Mouse (Mus musculus) bone marrow macrophage, adult 2 months (primary cell): Measurements from ENCODE around the gene Synpr. TPM values are rescaled to one million over a fixed set of nuclear protein-coding genes. Genes with fewer than 3 reads are reported as not detected.

Source experiments
- H3K27ac ChIP-seq: 2 replicates; pipeline ENCODE4 v1.5.1; 2012; ENCODE audit warnings: low read depth, low read length; ENCODE audit not compliant: insufficient read depth
- H3K4me1 ChIP-seq: 2 replicates; pipeline ENCODE4 v1.6.1; 2012; ENCODE audit warnings: low read length; ENCODE audit not compliant: control insufficient read depth, insufficient read depth
- H3K4me3 ChIP-seq: 2 replicates; pipeline ENCODE4 v1.5.1; 2012; ENCODE audit warnings: mild to moderate bottlenecking, low read length, moderate library complexity; ENCODE audit not compliant: insufficient read depth
- CTCF ChIP-seq: IDR thresholded peaks from 2 replicates; pipeline ENCODE4 v1.5.1; 2012; ENCODE audit warnings: low read depth, mild to moderate bottlenecking, low read length, moderate library complexity
- POLR2A ChIP-seq: IDR thresholded peaks from 2 replicates; pipeline ENCODE4 v1.6.1; 2012; ENCODE audit warnings: mild to moderate bottlenecking, low read depth, low read length, borderline replicate concordance
- polyA plus RNA-seq: library from polyadenylated mRNA; stranded (reverse); fragments of >200 nt; gene quantifications from 2 replicates; pipeline ENCODE4 v1.2.4, GENCODE M21; 2012; ENCODE audit not compliant: missing spikeins, insufficient read depth, insufficient read length

The Synpr gene
- polyA plus RNA-seq, 1 experiment, result not detected

DNA sequence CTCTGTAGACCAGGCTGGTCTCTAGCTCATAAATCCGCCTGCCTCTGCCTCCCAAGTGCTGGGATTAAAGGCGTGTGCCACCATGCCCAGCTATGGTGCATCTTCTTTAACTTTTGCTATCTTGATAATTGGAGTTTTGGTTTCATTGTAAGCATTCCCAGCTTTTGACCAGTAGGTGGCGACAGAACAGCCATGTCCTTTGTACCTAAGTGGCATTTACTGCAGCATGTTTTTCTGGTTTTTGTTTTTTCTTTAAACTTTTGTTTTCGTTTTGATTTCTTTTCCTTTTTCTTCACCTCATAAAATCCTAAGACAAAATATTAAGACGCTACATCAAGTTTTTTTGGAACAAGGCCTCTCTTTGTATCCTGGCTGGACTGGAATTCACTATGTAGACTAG, 69.6 kb downstream of the Synpr start:
- TF ChIP-seq POLR2A (no peak), CTCF (0 out of 2 replicates have a peak, but pooled peaks have one; percentile 17)
- H3K27ac ChIP-seq, result no peak overlapping the region
- H3K4me3 ChIP-seq, result no peak overlapping the region
- H3K4me1 ChIP-seq, result peaks cover 21% of the 10 kb centered on the region

DNA sequence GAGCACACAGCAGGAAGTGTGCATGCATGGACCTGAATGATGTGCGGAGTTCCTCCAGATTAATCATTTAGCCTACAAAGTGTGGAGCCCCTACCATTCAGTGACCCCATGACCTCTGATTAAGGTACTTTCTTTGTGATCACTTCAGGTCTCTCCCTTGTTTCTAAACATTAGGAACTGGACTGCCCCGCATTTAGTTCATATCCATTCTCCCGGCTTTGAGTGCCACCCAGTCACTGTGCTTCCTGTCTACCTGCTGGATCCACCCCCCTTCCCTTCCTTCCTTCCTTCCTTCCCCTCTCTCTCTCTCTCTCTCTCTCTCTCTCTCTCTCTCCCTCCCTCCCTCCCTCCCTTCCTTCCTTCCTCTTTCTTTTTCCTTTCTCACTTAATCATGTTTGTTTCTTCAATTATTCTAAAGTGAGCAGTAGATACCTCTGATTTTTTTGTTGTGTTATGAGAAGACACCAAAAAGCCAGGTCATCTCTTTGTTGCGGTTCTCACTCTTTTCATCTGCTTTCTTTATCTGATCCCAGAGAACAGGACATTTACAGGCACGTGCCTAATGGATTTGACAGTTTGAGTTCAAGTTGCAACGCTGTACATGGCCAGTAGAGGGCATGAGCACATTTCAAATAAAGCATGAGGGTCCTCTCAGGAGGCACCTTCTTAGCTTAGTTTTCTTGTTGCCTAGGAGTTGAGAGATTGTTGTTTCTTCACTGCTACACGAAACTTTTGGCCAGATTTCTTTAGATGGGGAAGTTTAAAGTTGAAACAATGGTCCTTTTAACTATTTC, 71.2 kb downstream of the Synpr start:
- Histone ChIP-seq H3K27ac (no peak overlapping the region), H3K4me3 (no peak overlapping the region), H3K4me1 (peaks cover 35% of the 10 kb centered on the region)
- TF ChIP-seq CTCF (no peak), POLR2A (no peak)

DNA sequence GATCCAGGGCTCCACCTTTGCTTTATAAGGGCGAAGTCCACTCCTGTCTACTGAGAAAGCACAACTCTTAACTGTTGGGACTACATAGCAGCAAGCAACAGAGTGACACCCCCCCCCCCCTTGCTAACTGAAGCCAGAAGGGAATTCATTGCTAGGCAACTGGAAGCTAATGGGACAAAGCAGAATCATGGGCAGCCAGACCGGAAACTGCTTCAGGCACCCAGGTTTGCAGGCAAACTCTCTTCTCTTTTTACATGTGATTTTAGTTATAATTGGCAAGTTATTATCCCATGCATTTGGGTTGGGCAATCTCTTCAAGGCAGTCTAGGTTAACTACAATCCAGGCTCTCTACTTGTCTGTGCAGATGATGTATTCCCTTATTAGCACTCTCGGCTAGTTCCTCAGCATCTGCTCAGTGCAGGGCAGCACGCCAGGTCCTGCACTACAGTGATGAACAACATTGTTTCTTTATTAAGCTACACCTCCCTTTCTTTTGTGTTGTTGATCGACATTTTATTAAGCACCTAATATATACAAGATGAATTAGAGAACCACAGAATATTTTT, 72.6 kb downstream of the Synpr start:
- H3K27ac ChIP-seq, result no peak overlapping the region; the same call in 1 of the 2 replicates
- H3K4me1 ChIP-seq, result peaks cover 40% of the 10 kb centered on the region
- TF ChIP-seq POLR2A (no peak), CTCF (no peak)

DNA sequence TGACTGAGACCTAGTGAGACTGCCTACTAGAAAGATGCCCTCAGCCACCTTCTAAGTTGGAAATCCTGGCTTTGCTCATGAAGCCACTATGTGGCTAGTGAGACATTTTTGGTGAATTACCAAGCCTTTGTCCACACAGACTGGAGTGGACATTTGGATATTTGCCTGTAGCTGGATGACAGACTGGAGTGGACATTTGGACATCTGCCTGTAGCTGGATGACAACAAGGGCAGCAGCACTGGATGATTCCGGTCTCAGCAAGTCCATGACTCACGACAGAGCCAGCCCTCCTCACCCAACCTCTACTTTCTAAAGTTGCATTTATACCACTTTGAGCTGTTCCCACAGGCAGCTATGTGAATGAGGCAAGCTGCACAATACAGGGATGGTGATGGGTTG, 73.5 kb downstream of the Synpr start:
- Histone ChIP-seq H3K27ac (no peak overlapping the region), H3K4me1 (peaks cover 47% of the 10 kb centered on the region), H3K4me3 (no peak overlapping the region)
- no peak for TF ChIP-seq CTCF
- no peak for TF ChIP-seq POLR2A

More for the DNA sequence above, 72.6 kb downstream of the Synpr start:
- H3K4me3 ChIP-seq, result no peak overlapping the region

DNA sequence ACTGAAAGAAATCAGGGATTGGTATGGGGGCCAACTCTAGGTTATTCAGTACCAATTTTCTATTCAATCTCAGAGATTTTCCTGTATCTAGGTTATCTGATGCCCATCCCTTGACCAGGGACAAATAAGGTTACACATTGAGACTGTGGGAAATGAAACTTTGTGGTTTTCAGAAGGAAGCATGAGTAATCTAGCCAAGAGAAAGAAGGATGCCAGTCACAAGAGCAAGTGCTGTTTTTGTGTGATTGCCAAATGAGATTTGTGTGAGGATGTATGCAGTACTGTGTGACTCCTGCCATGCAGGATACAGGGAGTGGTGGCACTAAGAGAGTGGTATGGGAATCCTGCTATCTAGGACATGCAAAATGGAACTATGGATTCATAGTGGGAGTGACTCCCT, 76.6 kb downstream of the Synpr start:
- Histone ChIP-seq H3K4me3 (no peak overlapping the region), H3K4me1 (peaks cover 50% of the 10 kb centered on the region), H3K27ac (peak overlapping the region; percentile 95)
- no peak for TF ChIP-seq CTCF
- no peak for TF ChIP-seq POLR2A

GRCm38 (mm10) chr14:13361642-13362041, 77.1 kb downstream of the Synpr start:
- TF ChIP-seq CTCF, result no peak
- no peak for TF ChIP-seq POLR2A
- H3K4me3 ChIP-seq, result no peak overlapping the region
- H3K27ac ChIP-seq, result peak overlapping the region; percentile 96
- H3K4me1 ChIP-seq, result peaks cover 47% of the 10 kb centered on the region

- no peak overlapping the region for H3K27ac ChIP-seq
- no peak overlapping the region for H3K4me3 ChIP-seq
- H3K4me1 ChIP-seq, result peaks cover under 1% of the 10 kb centered on the region
- TF ChIP-seq CTCF, result no peak
- TF ChIP-seq POLR2A, result no peak
Observed at GRCm38 (mm10) chr14:13368309-13368708, 83.7 kb downstream of the Synpr start.

GRCm38 (mm10) chr14:13389081-13389480, 104.5 kb downstream of the Synpr start:
- no peak overlapping the region for H3K27ac ChIP-seq
- no peak overlapping the region for H3K4me3 ChIP-seq
- no peaks in the 10 kb centered on the region for H3K4me1 ChIP-seq
- TF ChIP-seq POLR2A (no peak), CTCF (no peak)

GRCm38 (mm10) chr14:13389954-13390353, 105.4 kb downstream of the Synpr start:
- TF ChIP-seq POLR2A (no peak), CTCF (no peak)
- H3K4me1 ChIP-seq, result no peaks in the 10 kb centered on the region
- H3K27ac ChIP-seq, result no peak overlapping the region
- no peak overlapping the region for H3K4me3 ChIP-seq

GRCm38 (mm10) chr14:13399226-13400020, 114.8 kb downstream of the Synpr start:
- no peaks in the 10 kb centered on the region for H3K4me1 ChIP-seq
- TF ChIP-seq POLR2A (no peak), CTCF (no peak)
- H3K4me3 ChIP-seq, result no peak overlapping the region
- H3K27ac ChIP-seq, result no peak overlapping the region
